Mouse (Mus musculus): ENCODE measurements around the gene Cct5.
"Not testable (repeated sequence)": the region's sequence is repeated elsewhere in the genome, so short reads cannot be mapped to it uniquely, and the experiment has no call there.

Cct5 gene

GRCm38 (mm10) chr15:31595651-31596050 is 6.0 kb downstream of the Cct5 start:
- DNase-seq = no peak

GRCm38 (mm10) chr15:31594260-31594659 is 7.3 kb downstream of the Cct5 start:
- DNase-seq = no peak

GRCm38 (mm10) chr15:31592531-31592930 is 9.1 kb downstream of the Cct5 start:
- DNase-seq = no peak

- no peak for DNase-seq
Observed at GRCm38 (mm10) chr15:31590176-31590575, 11.4 kb downstream of the Cct5 start.

- no peak for DNase-seq
Observed at GRCm38 (mm10) chr15:31588989-31589640, 12.5 kb downstream of the Cct5 start.

- no peak for DNase-seq
Observed at GRCm38 (mm10) chr15:31587789-31588188, 13.8 kb downstream of the Cct5 start.

DNA sequence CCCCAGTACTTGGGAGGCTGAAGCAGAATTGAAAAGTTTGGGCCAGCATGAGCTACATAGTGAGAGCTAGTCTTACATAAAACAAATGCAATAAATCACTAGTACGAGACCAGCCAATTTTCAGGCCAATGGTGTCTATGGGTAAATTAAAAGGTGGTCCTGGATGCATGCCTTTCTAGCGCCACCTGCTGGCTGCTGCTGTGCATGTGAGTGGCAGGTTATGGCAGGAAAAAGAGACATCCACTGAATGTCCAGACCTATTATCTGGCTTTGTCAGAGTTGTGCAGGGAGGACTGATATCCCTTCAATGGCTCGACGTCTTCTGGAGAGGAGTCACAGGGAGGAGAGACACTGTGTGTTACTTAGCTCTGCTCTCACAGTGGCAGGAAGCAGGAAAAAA is 15.1 kb downstream of the Cct5 start:
- peak; percentile 77 for DNase-seq

DNA sequence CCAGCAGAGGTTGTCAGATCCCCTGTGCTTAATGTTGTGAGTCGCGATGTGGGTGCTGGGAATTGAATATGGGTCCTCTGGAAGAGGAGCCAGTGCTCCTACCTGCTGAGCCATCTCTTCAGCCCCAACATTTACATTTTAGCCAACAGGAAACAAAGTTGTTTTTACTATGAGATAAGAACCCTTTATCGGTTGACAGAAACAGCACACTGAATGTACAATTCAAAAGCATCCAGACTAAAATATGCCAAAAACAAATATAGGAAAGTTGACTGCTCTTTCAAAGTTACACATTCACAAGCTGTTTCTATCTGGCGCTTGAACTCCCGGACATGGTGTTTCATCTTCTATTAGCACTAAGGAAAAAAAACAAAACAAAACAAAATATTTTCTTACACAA is 15.5 kb downstream of the Cct5 start:
- no peak for DNase-seq

GRCm38 (mm10) chr15:31585238-31585637 is 16.4 kb downstream of the Cct5 start:
- DNase-seq = no peak

DNA sequence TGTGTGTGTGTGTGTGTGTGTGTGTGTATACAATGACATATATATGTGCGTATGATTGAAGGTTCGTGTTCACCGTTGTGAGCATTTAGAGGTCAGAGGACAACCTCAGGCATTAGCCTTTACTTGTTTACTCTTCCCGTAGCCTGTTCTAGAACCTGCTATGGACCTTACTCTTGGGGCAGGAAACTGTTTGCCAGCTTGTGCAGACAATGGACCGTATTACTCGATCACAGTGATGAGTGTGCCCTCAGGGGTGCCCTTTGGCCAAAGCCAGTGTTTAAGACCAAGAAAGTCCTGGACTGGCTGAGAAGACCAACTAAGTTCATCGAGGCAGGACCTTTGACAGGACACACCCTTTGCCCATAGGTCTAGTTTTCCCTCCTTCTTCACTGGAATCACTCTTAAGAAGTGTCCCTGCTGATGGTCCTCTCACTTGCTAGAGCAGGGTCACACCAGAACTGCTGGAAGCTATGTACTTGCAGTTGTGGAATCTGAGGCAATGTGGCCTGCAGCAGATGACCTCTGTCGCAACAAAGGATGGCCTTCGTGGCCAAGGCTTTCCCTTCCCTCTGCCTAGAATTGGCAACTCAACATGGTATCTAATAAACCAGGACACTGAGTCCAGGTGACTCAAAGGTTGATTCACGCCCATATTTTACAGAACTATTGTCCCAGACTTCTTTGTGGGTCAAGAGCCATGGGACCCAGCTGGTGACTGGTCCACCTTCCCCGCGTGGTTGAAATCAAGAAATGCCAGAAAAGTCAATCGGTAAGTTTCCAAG is 18.1 kb downstream of the Cct5 start:
- DNase-seq = no peak

DNA sequence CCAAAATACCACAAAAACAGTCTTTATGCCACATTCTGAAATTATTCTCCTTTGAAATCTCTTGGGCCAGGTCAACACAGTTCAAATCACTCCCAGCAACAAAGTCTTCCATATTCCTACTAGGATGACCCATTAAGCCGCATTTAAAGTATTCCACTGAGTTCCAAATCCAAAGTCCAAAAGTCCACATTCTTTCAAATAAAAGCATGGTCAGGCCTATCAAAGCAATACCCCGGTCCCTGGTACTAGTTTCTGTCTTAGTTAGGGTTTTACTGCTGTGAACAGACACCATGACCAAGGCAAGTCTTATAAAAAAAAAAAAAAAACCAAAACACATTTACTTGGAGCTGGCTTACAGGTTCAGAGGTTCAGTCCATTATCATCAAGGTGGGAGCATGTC is 20.5 kb downstream of the Cct5 start:
- not testable (repeated sequence) for DNase-seq

- no peak for DNase-seq
Observed at GRCm38 (mm10) chr15:31576076-31576475, 25.5 kb downstream of the Cct5 start.

DNA sequence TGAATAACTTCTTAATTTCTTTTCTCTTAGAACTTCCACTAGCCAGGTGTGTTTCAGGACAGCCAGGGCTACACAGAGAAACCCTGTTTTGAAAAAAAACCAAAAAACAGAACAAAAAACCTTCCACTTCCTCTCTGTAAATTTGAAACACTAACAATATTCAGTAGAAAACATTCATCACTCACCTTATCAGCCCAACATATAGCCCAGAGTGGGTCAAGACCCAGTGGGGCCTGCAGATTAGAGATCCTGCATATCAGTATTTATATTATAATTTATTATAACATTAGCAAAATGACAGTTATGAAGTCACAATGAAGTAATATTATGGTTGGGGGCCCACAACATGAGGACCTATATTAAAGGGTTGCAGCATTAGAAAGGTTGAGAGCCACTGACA is 27.9 kb downstream of the Cct5 start:
- no peak for DNase-seq

DNA sequence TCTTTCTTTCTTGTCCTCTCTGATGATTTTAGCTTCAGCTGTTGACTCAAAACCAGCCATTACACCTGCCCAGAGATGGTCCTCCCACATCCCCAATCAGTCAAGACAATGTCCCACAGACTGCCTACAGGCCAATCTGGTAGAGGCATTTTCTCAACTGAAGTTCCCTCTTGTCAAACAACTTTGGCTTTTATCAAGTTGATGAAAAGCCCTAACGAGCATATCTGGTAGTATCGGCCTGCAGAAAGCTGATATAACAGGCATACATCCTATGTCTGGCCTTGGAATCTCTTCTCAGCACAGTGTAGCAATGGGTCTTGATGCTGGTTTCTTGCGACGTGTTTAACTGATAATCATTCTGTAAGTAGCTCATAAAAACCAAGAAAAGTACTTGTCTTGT is 28.3 kb downstream of the Cct5 start:
- DNase-seq = no peak

DNA sequence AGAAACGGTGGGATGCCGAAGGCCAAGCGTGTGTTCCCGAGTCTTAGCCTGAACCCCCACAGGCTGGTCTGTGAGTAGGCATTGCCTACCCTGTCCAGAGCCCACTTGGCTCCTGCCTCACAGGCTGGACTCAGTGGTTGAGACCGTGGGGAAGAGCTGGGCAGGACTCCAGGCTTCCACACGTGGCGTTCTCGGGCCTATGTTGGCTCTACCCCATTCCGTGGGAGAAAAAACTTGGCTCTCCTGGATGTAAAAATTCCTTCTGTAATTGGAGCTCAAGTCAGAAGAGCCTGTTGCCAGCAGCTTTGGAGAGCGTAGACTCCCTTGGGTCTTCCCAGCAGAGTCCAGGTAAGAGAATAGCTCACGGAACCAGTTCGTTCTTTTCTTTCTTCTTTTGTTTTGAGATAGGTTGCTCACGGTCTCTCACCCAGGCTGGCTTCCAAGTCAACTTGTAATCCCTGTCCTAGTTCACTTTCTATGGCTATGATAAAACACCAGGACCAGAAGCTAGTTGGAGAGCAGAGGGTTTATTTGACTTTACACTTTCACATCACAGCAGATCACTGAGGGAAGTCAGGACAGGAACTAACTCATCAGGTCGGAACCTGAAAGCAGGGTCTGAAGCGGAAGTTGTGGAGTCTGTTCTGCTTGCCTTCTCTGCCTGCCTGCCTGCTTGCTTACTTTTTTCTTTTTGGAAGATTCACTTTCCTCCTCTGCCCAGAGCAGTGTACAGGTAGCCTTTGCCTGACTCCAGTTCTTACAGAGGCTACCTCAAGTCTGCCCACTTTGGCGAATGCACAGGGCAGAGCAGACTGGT is 29.5 kb downstream of the Cct5 start:
- no peak for DNase-seq

- DNase-seq = no peak
Observed at GRCm38 (mm10) chr15:31570959-31571358, 30.6 kb downstream of the Cct5 start.

- no peak for DNase-seq
Observed at GRCm38 (mm10) chr15:31569325-31570022, 32.1 kb downstream of the Cct5 start.

DNA sequence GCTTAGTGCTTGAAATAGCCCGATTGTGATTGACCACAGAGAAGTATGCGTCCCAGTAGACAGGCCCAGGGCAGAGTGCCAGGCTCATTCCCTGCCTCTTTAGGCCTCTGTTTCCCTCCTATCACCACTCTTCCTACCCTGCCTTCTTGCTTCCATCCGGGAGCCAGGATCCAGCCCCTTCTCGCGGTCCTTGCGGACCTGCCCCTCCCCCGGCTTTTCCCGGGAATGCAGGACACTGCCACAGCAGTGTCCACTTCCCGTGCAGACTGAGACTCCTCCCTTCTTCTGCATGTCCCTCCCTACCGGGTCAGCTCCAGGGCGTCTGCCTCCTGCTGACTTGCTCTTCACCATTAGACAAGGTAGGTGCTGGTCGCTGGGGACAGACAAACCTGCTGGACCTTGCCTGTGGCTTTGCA is 33.0 kb downstream of the Cct5 start:
- DNase-seq = no peak

GRCm38 (mm10) chr15:31567431-31567830 is 34.2 kb downstream of the Cct5 start:
- DNase-seq = no peak

DNA sequence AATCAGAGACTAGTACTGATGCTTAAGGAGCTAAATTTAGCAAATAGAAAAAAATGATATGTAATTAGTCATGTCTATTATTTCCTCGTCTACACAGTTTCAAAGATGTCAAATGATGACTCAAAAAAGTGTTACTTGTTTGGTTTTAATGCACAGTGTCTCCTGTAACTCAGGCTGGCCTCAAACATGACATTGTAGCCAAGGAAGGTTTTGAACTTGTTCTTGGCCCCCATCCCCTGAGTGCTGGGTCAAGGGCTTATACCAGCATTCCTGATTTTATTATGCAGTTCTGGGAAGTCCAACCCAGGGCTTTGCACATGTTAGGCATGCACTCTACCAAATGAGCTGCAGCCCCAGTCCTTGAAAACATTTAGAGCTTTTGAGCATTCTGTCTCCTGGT is 35.8 kb downstream of the Cct5 start:
- no peak for DNase-seq

- DNase-seq = no peak
Observed at GRCm38 (mm10) chr15:31565184-31565583, 36.4 kb downstream of the Cct5 start, which contains the start of gene Cmbl. TSS of gene Cmbl (plus strand) at chr15:31565389.

DNA sequence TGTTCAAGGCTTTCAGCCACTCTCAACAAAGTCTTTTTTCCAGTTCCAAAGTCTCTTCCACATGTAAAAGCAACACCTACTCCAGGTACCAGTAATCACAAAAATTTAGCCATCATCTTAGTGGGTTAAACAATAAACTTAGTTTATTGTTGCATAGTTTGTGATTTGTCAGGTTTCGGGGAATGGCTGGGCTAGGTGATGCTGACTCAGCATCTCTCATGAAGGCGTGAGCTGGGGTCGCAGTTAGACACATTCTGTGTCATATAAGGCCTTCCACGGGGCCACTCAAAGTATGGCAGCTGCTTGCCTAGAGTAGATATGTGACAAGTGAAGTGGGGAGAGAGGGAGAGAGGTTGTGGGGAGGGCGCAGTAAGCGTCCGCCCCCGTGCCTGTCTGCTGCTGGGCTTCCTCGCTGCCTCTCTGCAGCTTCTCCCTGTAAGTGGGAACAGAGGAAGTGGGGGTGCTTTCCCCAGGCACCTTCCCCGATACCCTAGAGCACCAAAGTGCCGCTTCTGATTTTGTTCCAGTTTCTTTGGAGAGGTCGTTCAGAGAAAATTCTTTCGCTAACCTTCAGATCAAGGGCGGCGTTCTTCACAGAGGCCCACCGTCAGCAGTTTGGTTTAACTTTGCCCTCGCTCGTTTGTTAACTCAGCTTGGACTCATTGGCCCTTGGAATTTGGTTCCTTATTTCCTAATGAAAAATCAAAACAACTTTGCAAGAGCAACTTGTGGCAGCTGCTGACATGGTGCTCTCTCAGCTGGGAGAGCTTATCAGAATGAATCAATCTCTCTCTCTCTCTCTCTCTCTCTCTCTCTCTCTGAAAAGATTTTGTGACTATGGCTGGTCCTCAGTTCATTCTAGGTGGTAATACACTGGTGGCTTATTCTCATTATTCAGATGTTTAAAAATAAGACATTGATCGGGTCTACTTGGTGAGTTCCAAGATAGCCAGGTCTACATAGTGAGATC is 37.7 kb downstream of the Cct5 start:
- DNase-seq = no peak

All from cerebellum, adult 8-10 months (tissue).